Mouse (Mus musculus) CH12.LX (cell line): ENCODE measurements around the gene Zbp1. TPM values are rescaled to one million over a fixed set of nuclear protein-coding genes. Genes with fewer than 3 reads are reported as not detected.

Experiments
- DNase-seq: peaks from one replicate; pipeline ENCODE4 v3.0.0-alpha.2; 2013; ENCODE audit errors: extremely low read depth
- H3K27ac ChIP-seq: 2 replicates; pipeline ENCODE4 v1.5.1; 2012; ENCODE audit warnings: low read depth, mild to moderate bottlenecking, control low read depth, moderate library complexity; ENCODE audit not compliant: insufficient read depth
- H3K27me3 ChIP-seq: replicated peaks from 2 replicates; pipeline ENCODE3; 2012; ENCODE audit warnings: inconsistent platforms
- H3K36me3 ChIP-seq, 2 experiments: replicated peaks in 1 of 2; 2 replicates each; pipeline versions ENCODE3 to v1.6.1; 2012; ENCODE audit warnings: inconsistent platforms in 1 of 2, low read length in 1 of 2, mild to moderate bottlenecking in 1 of 2, mixed read lengths in 1 of 2, moderate library complexity in 1 of 2; ENCODE audit not compliant: control insufficient read depth in 1 of 2, insufficient read depth in 1 of 2
- H3K4me1 ChIP-seq, 2 experiments: 2 replicates each; pipeline ENCODE4 v1.6.1; 2012; ENCODE audit warnings: inconsistent platforms in 1 of 2, moderate library complexity in 1 of 2; ENCODE audit not compliant: insufficient read depth in 2 of 2, control insufficient read depth in 1 of 2
- H3K4me2 ChIP-seq: 2 replicates; pipeline ENCODE4 v1.6.1; 2012; ENCODE audit warnings: low read depth, mild to moderate bottlenecking, control low read depth; ENCODE audit not compliant: poor library complexity, insufficient read depth, severe bottlenecking
- H3K4me3 ChIP-seq, 3 experiments: fragments of 150-350 bp in 1 of 3; sonication (generic) in 1 of 3; replicated peaks in 1 of 3; 2 replicates each; pipeline versions ENCODE3 to v1.5.1; 2011 to 2012; ENCODE audit warnings: low read depth in 2 of 3, low read length in 2 of 3, mild to moderate bottlenecking in 2 of 3, moderate library complexity in 2 of 3, control low read depth in 1 of 3, improper control_type of control experiment in 1 of 3, inconsistent platforms in 1 of 3, mixed read lengths in 1 of 3; ENCODE audit not compliant: poor library complexity in 1 of 3
- H3K79me2 ChIP-seq: replicated peaks from 2 replicates; pipeline ENCODE4 v1.6.1; 2012; ENCODE audit warnings: mild to moderate bottlenecking, moderate library complexity; ENCODE audit not compliant: control insufficient read depth, poor library complexity, insufficient read depth, severe bottlenecking; ENCODE audit errors: extremely low read depth
- H3K9ac ChIP-seq: 2 replicates; pipeline ENCODE4 v1.6.1; 2012; ENCODE audit warnings: low read depth, mild to moderate bottlenecking, control low read depth, moderate library complexity; ENCODE audit not compliant: insufficient read depth
- H3K9me3 ChIP-seq: replicated peaks from 2 replicates; pipeline ENCODE3; 2012; ENCODE audit warnings: low read length, inconsistent platforms, mixed read lengths
- BHLHE40 ChIP-seq: IDR thresholded peaks from 2 replicates; pipeline ENCODE4 v1.6.1; 2011; ENCODE audit warnings: mild to moderate bottlenecking, low read depth, low read length, improper control_type of control experiment
- CHD1 ChIP-seq: IDR thresholded peaks from 2 replicates; pipeline ENCODE4 v1.6.1; 2012; ENCODE audit warnings: low read depth, low read length, improper control_type of control experiment, inconsistent platforms
- CHD2 ChIP-seq: IDR thresholded peaks from 2 replicates; pipeline ENCODE4 v1.6.1; 2011; ENCODE audit warnings: low read length, improper control_type of control experiment
- CTCF ChIP-seq, 2 experiments: IDR thresholded peaks in 1 of 2; conservative IDR thresholded peaks in 1 of 2; 2 replicates each; pipeline ENCODE4 v1.5.1; 2011 to 2012; ENCODE audit warnings: low read depth in 2 of 2, low read length in 2 of 2, improper control_type of control experiment in 1 of 2, inconsistent platforms in 1 of 2, mild to moderate bottlenecking in 1 of 2, moderate library complexity in 1 of 2
- GABPA ChIP-seq: IDR thresholded peaks from 2 replicates; pipeline ENCODE4 v1.6.1; 2012; ENCODE audit warnings: low read depth, low read length, improper control_type of control experiment, inconsistent platforms; ENCODE audit not compliant: insufficient replicate concordance
- JUND ChIP-seq: conservative IDR thresholded peaks from 2 replicates; pipeline ENCODE4 v1.6.1; 2011; ENCODE audit warnings: low read depth, low read length, improper control_type of control experiment
- KAT2A ChIP-seq: IDR thresholded peaks from 2 replicates; pipeline ENCODE4 v1.6.1; 2012; ENCODE audit warnings: low read length, improper control_type of control experiment, inconsistent platforms; ENCODE audit not compliant: insufficient replicate concordance
- MAFK ChIP-seq: IDR thresholded peaks from 2 replicates; pipeline ENCODE4 v1.6.1; 2011; ENCODE audit warnings: low read length, improper control_type of control experiment; ENCODE audit not compliant: insufficient replicate concordance
- MEF2A ChIP-seq: IDR thresholded peaks from 2 replicates; pipeline ENCODE4 v1.6.1; 2014; ENCODE audit warnings: low read depth, mild to moderate bottlenecking, inconsistent platforms, low read length, improper control_type of control experiment, borderline replicate concordance
- MXI1 ChIP-seq: IDR thresholded peaks from 2 replicates; pipeline ENCODE4 v1.6.1; 2011; ENCODE audit warnings: mild to moderate bottlenecking, low read depth, low read length, improper control_type of control experiment
- MYC ChIP-seq: IDR thresholded peaks from 2 replicates; pipeline ENCODE4 v1.6.1; 2011; ENCODE audit warnings: low read depth, mild to moderate bottlenecking, improper control_type of control experiment, low read length
- POLR2A ChIP-seq: IDR thresholded peaks from 2 replicates; pipeline ENCODE4 v1.6.1; 2011; ENCODE audit warnings: low read depth, mild to moderate bottlenecking, improper control_type of control experiment, low read length
- POLR2AphosphoS2 ChIP-seq: IDR thresholded peaks from 2 replicates; pipeline ENCODE4 v1.6.1; 2011; ENCODE audit warnings: low read depth, low read length, improper control_type of control experiment
- RAD21 ChIP-seq: IDR thresholded peaks from 2 replicates; pipeline ENCODE4 v1.6.1; 2011; ENCODE audit warnings: low read depth, mild to moderate bottlenecking, low read length, improper control_type of control experiment, moderate library complexity
- SMC3 ChIP-seq: IDR thresholded peaks from 2 replicates; pipeline ENCODE4 v1.6.1; 2011; ENCODE audit warnings: low read depth, low read length, improper control_type of control experiment
- TBP ChIP-seq: conservative IDR thresholded peaks from 2 replicates; pipeline ENCODE4 v1.6.1; 2011; ENCODE audit warnings: low read depth, low read length, improper control_type of control experiment
- TCF12 ChIP-seq: IDR thresholded peaks from 2 replicates; pipeline ENCODE4 v1.6.1; 2014; ENCODE audit warnings: low read depth, mild to moderate bottlenecking, inconsistent platforms, low read length, improper control_type of control experiment
- UBTF ChIP-seq: IDR thresholded peaks from 2 replicates; pipeline ENCODE4 v1.6.1; 2012; ENCODE audit warnings: low read depth, mild to moderate bottlenecking, inconsistent platforms, low read length, improper control_type of control experiment, moderate library complexity
- USF1 ChIP-seq: IDR thresholded peaks from 2 replicates; pipeline ENCODE4 v1.6.1; 2014; ENCODE audit warnings: low read depth, mild to moderate bottlenecking, inconsistent platforms, low read length, improper control_type of control experiment
- ZC3H11A ChIP-seq: IDR thresholded peaks from 2 replicates; pipeline ENCODE4 v1.6.1; 2012; ENCODE audit warnings: low read depth, mild to moderate bottlenecking, inconsistent platforms, low read length, improper control_type of control experiment
- dilution Hi-C: fragments of 300-500 bp; cut with MboI; formaldehyde crosslinking; loops from 2 replicates; pipeline ENCODE4 v1.14.3; 2020; ENCODE audit warnings: low sequenced_read_pairs; ENCODE audit not compliant: extremely low pct_unique_long_range_greater_than_20kb, extremely low pct_ligation_motif_present
- in situ Hi-C: fragments of 300-500 bp; cut with MboI; formaldehyde crosslinking; loops from 3 replicates; pipeline ENCODE4 v1.14.3; 2019; ENCODE audit warnings: low sequenced_read_pairs, low pct_ligation_motif_present, low pct_unique_long_range_greater_than_20kb, mixed read lengths
- polyA plus RNA-seq: library from polyadenylated mRNA; unstranded; fragments of >175 nt; gene quantifications from 2 replicates; pipeline ENCODE4 v1.2.1, GENCODE M21; 2012; ENCODE audit warnings: low read depth; ENCODE audit not compliant: insufficient read length
- total RNA-seq, 2 experiments: library from RNA; depleted of rRNA; stranded (reverse); fragments of 300-350 nt in 1 of 2; fragments of >200 nt in 1 of 2; gene quantifications; 2 replicates each; pipeline ENCODE4 v1.2.3; 2012 to 2014

Zbp1 gene
- total and polyA plus RNA-seq, 3 experiments, result 8.1 to 9.8 (median 8.7) TPM

GRCm38 (mm10) chr2:173184475-173185080 is 34.1 kb downstream of the Zbp1 start:
- Histone ChIP-seq H3K79me2 (no peaks in the 10 kb centered on the region), H3K27ac (no peak overlapping the region), H3K4me1 (peaks cover 5 to 44% of the 10 kb centered on the region in 2 experiments; a peak in 3 of 4 replicates), H3K9ac (no peak overlapping the region), H3K36me3 (no peaks in the 10 kb centered on the region), H3K9me3 (no peaks in the 10 kb centered on the region), H3K4me3 (no peak overlapping the region), H3K4me2 (no peak overlapping the region), H3K27me3 (peaks cover 73% of the 10 kb centered on the region)
- dilution Hi-C loops (no loop called here), in situ Hi-C loops (loop anchor here (5.0 to 25.0 kb wide), 2 partner anchors 77 to 347 kb away; no protein-coding TSS in a partner anchor)
- TF ChIP-seq BHLHE40, result no peak
- no peak for DNase-seq

GRCm38 (mm10) chr2:173183836-173184460 is 34.8 kb downstream of the Zbp1 start:
- in situ Hi-C loops (loop anchor here (5.0 to 25.0 kb wide), 2 partner anchors 77 to 347 kb away; no protein-coding TSS in a partner anchor), dilution Hi-C loops (no loop called here)
- Histone ChIP-seq H3K4me1 (peaks cover 5 to 44% of the 10 kb centered on the region in 2 experiments; a peak in 3 of 4 replicates), H3K27me3 (peaks cover 76% of the 10 kb centered on the region), H3K79me2 (no peaks in the 10 kb centered on the region), H3K36me3 (no peaks in the 10 kb centered on the region), H3K4me2 (no peak overlapping the region), H3K9ac (no peak overlapping the region), H3K27ac (no peak overlapping the region), H3K9me3 (no peaks in the 10 kb centered on the region), H3K4me3 (no peak overlapping the region)
- peak; percentile 32 for DNase-seq
- TF ChIP-seq POLR2AphosphoS2, result no peak
- TF ChIP-seq MXI1, result no peak
- TF ChIP-seq TCF12, result 0 out of 2 replicates have a peak, but pooled peaks have one; percentile 10
- TF ChIP-seq CHD2, result no peak
- TF ChIP-seq MAFK, result no peak
- peak; percentile 76 for TF ChIP-seq ZC3H11A
- no peak for TF ChIP-seq TBP
- peak; percentile 96 for TF ChIP-seq SMC3
- TF ChIP-seq KAT2A, result no peak
- no peak for TF ChIP-seq POLR2A
- no peak for TF ChIP-seq UBTF
- no peak for TF ChIP-seq GABPA
- peak; percentile 57 to 90 for TF ChIP-seq CTCF (conservative IDR thresholded peaks at IDR 0.05 in 1 of 2, IDR thresholded peaks at IDR 0.05 in 1 of 2; ENCODE audit: low read depth in 2 of 2, low read length in 2 of 2)
- no peak for TF ChIP-seq MEF2A
- no peak for TF ChIP-seq CHD1
- no peak for TF ChIP-seq JUND
- TF ChIP-seq BHLHE40, result no peak
- TF ChIP-seq RAD21, result peak; percentile 84
- no peak for TF ChIP-seq USF1
- TF ChIP-seq MYC, result no peak
